Mouse (Mus musculus): ENCODE data around the gene AW551984.

The AW551984 gene

DNA sequence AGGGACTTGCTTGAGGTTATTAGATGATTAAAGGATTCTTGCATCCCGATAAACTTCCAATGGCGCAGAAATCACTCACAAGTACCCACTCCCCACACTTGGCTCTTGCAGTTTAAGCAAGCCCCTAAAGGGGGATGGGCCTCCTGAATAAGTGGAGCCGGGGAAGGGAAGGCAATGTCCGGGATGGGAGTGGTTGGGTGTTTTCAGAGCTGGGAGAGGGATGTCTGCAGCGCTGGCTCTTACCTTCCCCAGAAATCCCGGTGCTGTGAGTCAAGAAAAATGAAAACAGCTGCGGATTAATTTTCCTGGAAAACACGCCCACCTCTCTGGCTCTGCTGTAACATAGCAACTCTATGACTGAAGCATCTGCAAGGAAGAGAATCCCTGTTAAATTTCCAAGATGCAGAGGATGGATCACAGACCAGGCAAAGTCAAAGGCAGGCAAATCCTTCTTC, at the start of gene AW551984:
TSS of gene AW551984 (minus strand) at position 405 of the 455 bp plus-strand sequence.
- DNase-seq = no peak

DNA sequence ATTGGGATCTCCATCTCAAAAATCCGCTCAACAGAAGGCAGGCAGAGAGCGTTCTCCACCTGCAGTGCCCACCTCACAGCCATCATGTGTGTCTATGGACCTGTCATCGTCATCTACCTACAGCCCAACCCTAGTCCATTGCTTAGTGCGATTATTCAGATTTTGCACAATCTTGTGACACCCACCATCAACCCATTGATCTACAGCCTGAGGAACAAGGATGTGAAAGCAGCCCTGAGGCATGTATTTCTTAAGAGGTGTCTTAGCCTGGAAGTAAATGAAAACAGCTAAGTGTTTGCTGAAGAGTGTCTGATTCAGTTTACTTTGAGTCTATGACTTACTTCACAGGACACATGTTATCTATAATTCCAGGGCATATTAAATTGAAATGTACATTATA, 43.2 kb upstream of the AW551984 start:
- DNase-seq = no peak

DNA sequence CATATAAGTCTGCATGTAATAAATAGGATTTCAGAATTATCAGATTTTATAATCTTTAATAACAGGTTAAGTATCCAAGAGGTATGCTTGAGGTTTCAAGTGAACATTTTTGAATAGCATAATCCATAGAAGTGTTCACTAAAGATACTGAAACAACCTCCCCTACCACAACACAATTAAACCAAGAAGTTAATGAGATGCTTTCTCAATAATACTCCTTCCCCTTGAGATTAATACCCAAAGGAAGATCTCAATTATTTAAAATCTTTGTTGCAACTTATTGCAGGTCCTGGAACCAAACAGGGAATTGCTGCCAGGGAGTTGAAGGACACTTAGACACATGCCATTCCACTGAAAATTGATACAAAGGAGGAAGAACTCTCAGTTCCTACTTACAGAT, 40.6 kb upstream of the AW551984 start, which contains the start of gene Olfr961:
TSS of gene Olfr961 (plus strand) at position 301 of the 400 bp plus-strand sequence.
- DNase-seq = no peak

DNA sequence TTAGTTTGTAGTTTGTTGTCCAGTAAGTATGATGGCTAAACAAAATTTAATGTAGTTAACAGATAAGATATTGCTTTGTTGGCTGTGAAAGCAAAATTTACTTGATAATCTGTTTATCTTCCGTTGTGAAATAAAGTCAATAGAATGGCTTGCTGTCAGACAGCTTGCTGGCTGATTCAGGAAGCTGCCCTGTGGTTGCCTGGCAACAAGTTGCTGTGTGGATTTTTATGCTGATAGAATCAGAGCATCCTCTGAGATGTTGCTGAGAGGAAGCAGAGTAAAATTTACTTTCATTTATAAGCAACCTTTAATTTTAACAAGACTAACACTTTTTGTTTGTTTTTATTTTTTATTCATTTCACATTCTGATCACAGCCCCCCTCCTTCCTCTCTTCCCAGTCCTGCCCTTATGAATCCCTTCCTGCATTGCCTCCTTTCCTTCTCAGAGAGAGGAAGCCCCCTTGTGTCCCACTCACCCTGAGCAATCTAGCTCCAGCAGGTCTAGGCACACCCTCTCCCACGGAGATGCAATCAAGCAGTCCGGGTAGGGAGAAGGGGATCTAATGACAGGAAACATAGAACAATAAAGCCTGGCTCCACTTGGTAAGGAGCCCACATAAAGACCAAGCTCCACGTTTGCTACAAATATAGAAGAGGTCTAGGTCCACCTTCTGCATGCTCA, 29.9 kb upstream of the AW551984 start:
- no peak for DNase-seq

DNA sequence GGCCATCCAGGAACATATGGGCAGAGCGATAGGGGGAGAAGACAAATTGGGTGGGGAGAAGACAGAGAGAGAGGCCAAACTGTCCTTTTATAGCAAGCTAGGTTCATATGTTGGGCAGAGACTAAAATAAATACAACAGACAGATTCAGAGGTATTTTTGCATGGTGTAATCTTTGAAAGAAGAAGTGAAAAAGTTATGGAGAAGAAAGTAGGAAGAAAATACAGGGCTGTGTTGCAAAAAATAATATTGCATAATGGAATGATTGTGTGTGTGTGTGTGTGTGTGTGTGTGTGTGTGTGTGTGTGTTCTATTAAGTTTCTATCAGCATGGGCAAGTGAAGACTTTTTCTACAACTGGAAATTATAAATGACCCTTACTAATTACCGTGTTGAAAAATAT, 24.9 kb upstream of the AW551984 start:
- DNase-seq = no peak

DNA sequence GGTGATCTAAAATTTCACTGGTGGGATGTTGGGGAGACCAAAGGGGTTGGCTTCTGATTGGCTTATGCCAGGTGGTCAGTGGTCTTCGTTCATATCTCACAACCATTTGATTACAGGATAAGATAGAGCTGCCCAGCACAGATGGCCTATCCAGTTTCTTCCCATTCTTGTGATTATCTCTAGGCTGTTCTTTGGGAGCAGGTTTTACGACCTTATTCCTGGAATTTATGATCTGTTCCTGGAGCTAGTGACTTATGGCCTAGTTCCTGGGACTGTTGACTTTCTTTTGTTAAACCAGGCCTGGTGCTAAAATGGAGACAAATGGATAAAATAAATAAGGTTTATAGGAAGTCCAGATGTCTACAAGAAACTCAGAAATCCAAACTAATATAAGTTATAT, 20.5 kb upstream of the AW551984 start:
- no peak for DNase-seq

DNA sequence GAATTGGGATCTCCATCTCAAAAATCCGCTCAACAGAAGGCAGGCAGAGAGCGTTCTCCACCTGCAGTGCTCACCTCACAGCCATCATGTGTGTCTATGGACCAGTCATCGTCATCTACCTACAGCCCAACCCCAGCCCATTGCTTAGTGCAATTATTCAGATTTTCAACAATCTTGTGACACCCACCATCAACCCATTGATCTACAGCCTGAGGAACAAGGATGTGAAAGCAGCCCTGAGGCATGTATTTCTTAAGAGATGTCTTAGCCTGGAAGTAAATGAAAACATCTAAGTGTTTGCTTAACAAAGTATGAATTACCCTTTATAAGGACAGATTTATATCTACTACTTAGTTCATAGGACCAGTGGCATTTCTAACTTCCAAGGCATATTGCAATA, 19.6 kb upstream of the AW551984 start:
- DNase-seq = no peak

DNA sequence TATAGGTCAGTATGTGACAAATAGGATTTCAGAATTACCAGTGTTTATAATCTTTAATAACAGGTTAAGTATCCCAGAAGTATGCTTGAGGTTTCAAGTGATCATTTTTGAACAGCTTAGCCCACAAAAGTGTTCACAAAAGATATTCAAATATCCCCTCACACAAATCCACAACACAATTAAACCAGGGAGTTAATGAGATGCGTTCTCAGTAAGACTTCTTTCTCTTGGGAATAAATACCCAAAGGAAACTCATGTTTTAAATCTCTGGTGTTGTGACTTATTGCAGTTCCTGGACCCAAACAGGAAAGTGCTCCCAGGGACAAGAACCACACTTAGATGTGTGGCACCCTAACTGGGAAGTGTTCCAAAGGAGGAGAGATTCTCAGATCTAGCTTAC, 16.9 kb upstream of the AW551984 start, which contains the start of gene Olfr960:
TSS of gene Olfr960 (plus strand) at position 301 of the 400 bp plus-strand sequence.
- DNase-seq = no peak

DNA sequence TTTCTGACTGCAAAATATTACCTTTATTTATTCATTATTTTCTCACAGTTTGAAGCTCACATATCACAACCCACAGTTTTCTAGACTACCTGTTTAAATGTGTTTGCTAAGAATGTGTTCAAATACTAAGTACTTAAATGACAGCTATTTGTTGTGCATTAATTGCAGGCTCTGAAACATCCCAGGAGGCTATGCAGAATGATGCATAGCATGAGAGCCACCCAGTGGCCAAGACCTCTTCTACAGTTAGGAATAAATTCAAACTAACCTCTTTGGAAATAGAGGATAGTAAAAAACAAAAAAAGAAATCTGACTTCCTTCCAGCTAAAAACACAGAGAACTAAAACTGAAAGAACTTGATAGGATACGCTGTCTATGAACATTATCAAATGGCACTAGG, 7.8 kb upstream of the AW551984 start:
- DNase-seq = no peak

DNA sequence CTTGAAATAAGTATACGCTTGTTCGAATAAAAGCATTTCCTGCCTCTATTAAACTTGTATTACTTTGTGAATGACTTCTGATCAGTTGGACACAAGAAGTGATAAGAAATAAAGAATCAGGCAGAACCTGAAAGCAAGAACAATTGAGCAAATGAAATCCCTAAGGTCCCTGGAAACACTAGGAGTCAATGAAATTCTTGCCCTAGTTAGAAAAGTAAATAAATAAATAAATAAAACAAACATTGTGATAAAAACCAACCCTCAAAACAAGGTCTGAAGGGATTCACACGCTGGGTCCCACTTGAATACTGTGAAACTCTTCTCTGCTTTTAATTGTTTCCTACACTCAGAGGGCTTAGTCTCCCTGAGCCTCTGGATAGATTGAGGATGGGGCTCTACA, 6.2 kb upstream of the AW551984 start, which contains the start of gene Olfr148:
TSS of gene Olfr148 (plus strand) at position 301 of the 400 bp plus-strand sequence.
- no peak for DNase-seq

DNA sequence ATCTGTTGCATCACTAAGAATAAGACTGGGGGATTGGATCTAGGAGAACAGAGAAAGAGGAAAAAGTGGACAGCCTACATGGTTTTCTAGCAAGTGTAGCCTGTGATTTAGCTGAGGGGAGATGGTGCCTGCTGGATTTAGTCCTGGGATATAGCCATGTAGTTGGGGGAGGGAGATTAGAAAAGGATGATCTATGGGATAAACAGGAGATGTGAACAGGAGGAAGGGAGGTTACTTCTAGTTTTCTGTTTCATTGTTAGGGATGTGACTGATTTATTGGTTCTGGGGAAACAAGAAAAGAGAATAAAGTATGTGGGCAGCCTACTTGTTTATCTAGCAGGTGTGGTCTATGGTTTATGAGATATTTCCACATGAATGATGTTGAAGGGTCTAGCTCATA, 4.3 kb upstream of the AW551984 start:
- no peak for DNase-seq

DNA sequence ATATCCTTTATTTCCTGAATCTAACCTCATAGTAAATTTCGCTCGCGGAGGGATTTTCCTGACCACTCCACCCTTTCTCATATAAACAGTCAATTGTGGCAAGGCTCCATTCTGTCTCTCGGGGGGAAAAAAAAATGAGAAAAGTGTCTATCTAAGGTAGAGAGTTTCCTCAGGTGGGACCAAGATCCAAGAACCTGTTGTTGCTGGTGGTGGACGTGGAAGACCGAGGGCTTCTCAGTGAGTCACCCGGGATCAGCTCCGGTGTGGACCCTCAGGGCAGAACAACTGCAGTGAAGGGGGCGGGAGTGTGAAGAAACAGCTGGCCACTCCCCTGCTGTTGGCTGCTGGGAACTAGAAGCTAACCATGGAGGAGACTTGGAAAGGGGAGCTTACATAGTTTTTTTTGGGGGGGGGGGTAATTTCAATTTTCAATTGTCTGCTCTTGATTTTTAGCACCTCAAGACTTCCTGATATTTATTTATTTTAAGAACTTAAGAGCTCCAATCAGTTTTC, 814 bp downstream of the AW551984 start:
- DNase-seq = no peak

DNA sequence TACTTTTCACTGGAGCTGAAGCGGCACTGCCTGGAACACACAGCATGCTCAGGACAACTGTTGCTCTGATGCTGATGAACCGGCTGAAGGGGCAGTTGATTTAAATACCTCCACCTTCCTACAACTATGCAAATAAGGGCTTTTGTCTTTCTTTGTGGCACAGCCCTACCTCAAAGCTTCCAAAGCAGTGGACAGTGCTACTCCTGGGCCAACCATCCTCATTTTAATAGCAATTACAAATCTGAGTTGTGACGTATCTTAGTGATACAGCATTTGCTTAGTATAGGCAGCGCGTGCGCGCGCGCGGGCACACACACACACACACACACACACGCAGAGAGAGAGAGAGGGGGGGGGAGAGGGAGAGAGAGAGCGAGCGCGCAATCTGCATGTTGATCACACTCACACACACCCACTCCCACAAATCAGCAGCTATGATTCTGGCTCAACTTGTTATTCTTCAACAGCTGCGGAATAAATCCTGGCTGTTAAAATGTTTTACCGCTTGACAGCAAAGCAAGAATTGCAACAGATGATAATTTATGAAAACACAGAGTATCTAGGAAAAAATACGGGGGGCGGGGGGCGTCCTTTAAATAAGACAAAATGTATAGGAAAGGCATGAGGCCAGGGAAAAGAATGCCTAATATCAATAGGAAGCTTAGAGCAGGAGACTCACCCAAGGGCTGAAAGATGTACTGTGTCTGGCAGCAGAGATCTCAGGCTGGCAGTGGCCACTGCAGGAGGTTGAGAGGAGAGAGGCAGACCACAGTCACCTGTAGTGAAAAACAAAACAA, 1.5 kb downstream of the AW551984 start:
- DNase-seq = no peak

DNA sequence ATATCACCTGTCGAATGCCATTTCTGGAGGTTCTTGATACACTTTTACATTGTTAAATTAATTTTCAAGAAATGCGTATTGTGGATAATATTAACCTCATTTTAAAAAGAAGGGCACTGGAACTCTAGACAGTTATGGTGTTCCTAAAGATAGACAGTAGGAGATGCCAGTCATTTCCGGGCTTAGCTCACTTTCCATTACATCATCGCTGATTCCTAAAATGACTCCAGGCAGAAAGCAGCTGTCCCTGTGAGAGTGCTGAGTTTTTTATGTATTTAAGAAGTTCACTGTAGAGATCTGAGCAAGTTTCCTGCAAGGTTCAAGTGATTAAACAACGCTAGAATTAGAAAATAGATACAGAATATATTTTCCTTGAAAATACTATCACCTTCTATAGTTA, 27.2 kb downstream of the AW551984 start:
- DNase-seq = no peak

DNA sequence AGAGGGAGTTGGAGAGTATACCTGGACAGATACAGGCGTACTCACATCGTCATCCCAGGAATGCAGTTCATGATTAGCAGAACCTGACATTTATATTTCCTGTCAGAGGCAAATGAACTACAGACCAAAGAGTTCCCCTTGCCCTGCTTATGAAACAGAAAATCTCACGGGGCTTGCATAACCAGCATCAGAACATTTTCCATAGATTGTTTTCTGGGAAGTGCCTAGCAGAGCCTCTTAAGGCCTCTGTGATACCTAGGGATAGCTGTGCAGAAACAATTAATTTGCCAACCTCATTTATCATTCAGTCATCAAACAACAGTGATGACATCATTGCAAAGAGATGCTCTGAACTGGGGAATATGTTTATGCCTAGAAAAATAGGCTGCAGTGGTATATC, 28.7 kb downstream of the AW551984 start, which contains the start of gene Olfr959:
TSS of gene Olfr959 (minus strand) at position 101 of the 400 bp plus-strand sequence.
- DNase-seq = no peak

DNA sequence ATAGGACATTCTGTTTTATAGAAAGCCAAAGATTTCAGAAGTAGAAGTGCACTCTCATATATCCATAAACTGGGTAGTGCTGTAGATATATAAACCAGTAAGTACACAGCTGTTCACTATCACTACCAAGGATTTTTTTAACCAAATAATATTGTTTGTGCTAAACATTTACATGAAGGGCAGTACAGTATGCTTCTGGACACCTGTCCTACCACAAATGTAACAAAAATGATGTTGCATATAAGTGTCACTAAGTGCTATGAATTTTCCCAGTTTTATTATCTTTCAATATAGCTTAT, 45.9 kb downstream of the AW551984 start:
- no peak for DNase-seq

DNA sequence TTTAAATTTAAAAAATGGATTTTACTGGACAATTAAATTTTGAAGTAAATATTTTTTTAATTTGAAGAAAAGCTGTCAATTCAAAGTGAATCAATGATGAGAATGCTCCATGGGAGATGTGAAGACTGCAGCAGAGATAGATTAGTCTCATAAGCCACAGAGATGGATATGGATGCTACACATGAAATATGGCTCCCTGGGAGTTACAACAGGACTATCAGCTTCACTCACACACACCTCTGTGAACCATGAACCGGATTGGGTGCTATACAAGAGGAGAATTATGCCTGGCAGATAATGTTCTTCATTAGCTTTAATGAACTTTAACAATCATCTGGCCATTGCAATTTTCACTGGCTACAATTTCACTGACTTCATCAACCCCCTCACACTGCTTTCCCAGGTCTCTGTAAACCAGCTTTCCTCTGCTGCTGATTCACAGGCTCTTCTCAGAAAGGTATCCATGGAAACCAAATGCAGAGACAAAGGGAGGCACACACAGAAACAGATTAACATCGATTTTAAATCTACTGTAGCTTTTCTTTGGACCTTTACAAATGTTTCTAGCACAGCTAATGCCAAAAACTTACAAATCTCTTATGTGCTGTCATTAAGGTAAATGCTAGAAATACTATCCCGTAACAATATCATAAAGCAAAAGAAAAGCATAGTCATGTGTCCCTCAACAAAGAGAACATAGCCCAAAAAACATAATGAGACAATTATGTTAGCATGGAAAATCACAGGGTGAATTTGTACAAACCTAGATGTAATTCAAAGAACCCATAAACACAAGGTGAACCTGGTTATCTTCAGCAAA, 46.5 kb downstream of the AW551984 start:
- no peak for DNase-seq

DNA sequence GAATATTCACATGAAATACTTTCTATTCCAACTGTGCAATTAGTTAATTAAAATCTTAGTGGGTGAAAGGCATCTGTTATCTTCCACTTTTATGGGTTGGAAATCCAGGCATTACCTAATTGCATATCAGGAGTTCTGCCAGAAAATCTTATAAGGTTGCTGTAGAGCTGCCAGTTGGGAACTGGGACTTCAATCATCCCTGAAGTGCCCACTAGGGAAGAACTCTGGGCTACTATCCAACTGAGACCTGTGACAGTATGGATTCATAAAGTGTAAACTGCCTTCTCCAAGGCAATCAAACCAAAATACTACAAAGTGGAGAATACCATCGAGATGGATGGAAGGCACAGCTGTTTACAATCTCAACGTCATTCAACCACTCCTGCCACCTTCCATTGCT, 50.3 kb downstream of the AW551984 start, which contains the start of gene Olfr958:
TSS of gene Olfr958 (minus strand) at position 109 of the 400 bp plus-strand sequence.
- DNase-seq = no peak

DNA sequence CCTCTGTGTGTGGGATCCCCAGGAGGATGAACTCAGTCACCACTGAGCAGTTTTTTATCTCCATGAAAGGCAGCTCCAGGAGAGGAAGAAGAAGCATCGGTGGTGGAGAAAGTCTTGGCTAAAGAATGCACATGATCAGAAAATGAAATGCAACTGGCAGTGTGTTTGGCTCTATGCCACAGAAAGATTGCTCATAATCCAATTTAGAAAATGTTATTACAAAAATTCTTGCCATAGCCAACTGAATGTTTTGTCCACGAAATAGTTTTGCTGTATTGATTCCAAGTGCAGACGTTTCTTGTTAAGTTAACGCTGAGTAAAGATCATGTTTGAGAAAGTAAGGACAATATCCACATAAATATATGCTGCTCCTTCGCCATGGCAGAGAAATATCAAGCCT, 53.4 kb downstream of the AW551984 start:
- DNase-seq = no peak
